Mouse (Mus musculus): ENCODE results near the gene Snu13.

The Snu13 gene

DNA sequence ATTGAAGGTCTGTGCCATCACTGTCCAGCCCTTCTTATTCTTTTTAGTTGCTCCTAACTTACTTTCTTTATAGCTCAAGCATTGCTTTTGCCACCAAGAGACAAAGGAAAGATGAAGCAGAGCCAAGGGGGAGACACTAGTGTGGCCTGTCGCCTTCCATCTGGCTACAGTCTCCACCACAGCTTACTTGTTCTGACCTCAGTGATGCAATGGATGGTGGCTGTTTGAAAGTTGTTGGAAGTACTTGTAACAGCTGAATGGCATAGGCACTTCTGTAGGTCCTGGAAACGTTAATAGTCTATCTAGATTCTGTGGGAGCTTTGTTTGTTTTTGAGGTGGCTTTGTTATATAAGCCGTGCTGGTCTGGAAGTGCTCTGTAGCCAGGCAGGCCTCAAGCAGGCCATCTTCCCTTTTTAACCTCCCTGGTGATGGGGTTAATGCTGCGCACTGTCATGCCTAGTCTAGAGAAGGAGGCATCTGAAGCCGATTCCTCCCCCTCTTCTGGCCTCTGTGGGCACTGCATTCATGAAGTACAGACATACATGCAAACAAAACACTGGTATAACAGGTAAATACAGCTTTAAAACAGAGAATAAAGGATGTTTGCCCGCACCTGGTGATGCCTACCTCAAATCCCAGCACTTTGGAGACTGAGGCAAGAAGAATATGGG is 23.3 kb downstream of the Snu13 start:
- DNase-seq, result no peak

DNA sequence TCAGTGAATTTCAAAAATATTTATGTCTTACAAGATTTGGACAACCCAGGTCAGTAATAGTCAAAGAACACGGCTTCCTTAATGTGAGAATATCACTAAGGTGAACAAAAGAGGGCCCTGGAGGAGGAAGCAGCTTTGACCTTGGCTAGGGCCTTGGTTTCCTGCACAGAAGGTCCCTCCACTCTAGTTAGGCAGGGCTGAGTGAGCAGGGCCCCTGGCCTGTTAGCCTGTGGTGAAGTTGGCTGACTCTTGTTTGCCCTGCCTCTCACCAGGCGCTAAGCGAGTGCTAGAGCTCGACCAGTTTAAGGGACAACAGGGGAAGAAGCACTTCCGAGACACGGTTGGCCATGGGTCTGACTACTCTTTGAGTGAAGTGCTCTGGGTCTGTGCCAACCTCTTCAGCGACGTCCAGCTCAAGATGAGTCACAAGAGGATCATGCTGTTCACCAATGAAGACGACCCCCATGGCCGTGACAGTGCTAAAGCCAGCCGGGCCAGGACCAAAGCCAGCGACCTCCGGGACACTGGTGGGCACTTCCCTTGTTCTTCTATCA is 24.8 kb downstream of the Snu13 start:
- DNase-seq, result no peak

DNA sequence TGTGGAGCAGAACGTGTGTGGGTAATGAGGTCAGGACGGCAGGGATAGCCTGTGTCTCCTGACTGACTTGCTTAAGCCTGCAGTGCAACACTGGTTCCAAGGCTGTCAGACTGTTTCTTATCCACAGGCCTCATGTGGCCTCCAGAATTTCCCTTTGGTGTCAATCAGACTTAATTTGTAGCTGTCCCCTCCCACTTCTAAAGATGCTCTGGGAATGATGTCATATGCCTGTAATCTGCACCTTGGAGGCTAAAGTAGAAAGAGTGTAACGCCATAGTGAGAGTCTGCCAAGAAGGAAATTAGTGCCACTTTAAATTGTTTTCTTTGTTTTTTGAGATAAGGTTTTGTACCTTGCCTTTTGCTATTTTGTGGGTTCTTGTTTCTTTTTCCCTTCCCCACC is 28.1 kb downstream of the Snu13 start:
- no peak for DNase-seq

DNA sequence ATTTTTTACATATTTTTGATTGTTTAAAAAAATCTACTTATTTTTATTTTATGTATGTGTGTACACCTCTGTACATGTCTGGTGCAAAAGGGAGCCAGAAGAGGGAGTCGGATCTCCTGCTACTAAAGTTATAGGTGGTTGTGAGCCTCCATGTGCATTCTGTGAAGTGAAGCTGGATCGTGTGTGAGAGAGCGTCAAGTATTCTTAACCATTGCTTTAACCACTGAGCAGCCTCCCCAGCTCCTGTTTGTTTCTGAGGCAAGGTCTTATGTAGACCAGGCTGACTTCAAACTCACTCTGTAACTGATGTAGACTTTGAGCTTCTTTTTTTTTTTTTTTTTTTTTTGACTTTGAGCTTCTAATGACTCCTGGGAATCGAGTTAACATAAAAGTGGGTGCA is 29.9 kb downstream of the Snu13 start:
- DNase-seq, result no peak

DNA sequence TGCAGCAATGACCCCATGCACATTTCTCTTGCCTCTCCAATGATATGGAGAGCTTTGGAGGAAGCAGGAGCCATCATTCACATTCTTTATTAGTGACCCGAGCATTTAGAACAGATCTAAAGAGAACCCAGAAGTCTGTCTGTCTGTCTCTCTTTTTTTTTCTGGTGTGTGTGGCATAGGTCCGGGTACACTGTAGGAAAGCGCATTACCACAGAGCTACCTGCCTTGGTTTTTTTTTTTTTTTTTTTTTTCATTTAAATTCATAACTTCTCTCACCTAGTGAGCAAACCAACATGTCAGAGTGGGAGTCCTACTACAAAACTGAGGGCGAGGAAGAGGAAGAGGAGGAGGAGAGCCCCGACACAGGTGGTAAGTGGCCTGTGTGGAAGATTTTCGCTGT is 30.6 kb downstream of the Snu13 start:
- DNase-seq, result no peak

DNA sequence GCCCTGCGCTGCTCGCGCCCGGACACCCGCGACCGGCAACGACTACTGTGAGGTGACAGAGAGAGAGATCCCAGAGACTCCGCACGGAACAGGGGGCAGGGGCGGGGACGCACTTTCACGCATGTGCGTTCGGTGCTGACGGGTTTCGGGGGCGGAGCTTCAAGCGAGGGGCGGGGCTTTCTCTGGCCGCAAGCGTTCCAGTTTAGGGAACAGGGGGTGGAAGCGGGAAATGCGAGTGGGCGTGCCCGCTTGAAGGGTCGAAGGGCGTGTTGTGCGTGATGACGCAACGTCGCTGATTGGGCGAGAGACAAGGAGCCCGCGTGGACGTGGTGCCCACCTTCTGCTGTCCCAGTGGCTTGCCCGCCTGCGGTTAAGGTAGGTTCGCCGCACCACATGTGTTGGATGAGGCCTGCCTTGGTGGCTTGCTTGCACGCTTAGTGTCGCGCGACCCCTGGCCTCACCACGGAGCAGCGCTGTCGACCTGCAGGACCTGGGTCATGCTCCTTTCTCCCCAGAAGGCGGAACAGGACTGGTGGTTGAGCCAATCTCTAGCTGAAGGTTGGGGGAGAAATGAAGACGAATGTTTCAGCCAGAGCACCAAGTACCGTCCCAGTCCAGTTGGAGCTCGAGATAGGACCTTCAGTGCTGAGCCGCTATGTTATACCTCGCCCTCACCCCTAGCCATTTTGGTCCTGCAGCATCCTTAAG is 31.1 kb downstream of the Snu13 start:
- DNase-seq, result peak; percentile 100

DNA sequence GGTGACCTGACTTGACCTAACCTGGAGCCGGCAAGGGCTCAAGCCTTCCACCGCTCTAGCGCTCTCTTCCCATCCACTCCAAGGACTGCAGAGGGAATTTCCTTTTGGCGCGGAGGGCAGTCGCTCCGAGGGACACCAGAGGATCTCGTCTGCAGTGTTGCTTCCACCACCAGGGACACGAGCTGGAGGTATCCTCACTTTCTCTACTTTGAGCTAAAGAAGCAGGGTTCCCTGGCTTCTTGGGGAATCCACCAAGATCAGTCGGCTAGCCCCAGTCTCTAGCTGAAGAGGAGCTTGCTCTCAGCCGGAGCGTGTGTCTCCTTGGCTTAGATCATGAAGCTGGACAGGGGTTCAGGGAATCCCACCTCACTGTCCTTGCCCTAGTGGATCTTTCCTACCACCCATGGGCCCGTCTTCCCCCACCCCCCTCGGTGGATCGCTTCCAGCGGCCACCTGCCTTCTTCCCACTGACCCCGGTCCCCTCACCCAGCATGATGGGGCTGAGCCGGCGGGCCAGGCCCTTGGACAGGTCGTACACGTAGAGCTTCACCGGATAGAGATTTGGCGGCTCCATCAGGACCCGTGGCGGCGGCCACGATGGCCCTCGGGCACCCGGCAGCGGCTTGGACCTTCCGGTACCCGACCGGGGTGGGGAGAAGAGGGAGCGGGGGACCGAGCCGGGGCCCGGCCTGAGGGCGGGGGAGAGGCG is 31.9 kb downstream of the Snu13 start:
- peak; percentile 21 for DNase-seq

DNA sequence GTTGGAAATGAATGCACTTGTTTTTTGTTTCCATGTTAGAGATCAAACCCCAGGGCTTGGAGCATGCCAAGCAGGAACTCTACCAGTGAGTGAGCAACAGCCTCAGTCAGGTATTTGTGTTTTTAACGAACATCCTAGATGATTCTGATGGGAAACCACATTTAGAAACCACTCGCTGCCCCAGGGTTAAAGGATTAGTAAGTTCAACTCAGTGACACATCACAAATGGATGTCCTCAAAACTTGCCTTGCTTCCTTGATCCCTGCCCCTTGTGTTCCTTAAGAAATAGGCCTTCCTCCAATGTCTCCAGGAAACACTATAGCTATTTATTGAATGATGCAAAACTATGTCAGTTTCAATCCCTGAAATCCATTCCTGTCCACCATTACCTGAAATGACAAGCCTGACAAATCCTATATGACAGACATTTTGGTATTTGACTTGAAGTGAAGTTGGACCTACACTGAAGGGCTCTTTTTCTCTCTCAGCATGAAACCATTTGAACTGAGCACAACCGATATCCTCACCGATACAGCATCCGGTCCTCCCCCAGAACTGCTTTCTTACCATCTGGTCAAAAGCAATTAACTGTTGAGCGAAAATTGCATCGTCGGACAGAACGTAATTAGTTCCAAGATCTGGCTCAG is 32.5 kb downstream of the Snu13 start:
- DNase-seq, result no peak

DNA sequence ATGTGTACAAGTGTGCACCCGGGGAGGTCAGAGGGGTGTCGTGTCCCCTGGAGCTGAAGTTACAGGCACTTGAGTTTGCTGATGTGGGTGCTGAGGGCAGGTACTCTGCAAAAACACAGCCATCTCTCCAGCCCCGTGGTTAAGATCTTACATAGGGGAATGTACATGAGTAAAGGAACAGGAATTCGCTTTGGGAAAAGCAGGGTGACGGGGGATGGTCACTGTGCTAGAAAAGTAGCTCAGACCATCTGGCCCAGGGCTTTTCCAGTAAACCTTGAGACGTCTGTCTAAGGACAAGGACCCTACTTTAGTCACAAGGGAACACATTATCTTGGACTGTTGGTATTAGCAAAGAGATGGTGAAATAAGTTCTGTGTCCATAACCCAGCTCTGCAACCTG is 35.5 kb downstream of the Snu13 start:
- no peak for DNase-seq

DNA sequence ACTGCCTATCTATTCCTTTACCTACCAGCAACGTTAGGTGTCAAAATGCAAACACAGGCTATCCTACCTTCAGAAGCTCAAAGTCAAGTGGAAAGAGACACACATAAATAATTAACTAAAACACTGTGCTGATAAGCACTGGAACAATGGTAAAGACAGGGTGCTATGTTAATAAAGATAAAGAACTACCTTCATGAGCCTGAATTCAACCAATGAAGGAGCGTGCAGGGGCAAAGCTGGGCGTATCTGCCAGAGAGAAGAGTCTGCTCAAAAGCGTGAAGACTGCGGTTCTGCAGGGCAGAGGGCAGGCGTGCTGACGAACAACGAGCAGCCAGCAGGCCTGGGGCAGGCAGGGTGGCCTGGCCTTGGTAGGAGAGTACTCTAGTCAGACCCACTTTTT is 43.1 kb downstream of the Snu13 start:
- no peak for DNase-seq

DNA sequence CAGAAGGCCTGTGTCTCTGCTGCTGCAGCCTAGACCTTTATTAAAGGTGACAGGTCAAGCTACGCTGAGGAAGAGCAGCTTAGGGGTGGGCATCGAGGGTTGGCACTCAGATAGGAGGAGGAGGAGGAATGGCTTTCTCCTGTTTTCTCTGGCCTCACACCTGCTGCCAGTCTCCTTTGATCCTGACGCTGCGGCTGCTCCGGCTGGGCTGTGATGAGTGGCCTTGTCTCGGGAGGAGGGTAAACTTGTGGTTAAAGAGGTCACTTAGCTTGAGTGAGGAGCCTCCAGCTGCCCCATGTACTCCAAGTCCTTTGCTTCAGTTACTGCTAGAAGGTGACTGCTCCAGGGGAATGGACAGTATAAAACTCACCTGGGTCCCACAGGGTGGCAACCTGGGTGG is 53.4 kb downstream of the Snu13 start:
- DNase-seq, result no peak

DNA sequence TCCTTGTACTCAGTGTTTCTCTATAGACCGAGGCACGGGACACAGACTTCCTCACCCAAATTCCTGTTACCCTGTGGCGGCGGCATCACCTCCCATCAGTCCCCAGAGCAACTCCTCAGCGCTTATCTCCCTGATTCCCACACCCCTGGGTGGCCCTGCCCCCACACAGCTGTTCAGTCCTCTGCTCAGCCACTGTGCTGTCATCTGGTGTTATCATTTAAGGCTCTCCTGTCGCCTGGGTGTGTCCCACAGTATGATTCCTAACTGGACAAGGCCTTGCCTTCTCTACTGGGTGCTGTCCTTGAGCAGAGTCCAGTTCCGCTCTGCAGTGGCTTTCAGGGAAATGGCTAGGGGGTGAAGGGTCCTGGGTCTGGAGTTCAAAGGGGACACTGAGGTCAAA is 56.8 kb downstream of the Snu13 start:
- no peak for DNase-seq
